Mouse (Mus musculus) spleen, adult 10 weeks (tissue): Measurements from ENCODE around the gene Tedc2. TPM values are rescaled to one million over a fixed set of nuclear protein-coding genes. Genes with fewer than 3 reads are reported as not detected.

Experiments used
- polyA plus RNA-seq: library from polyadenylated mRNA; stranded (reverse); fragments of 350-450 nt; fragmentation: Illumina TruSeq; extraction: RNeasy Lipid Tissue Mini Kit (QIAGEN cat#74804); gene quantifications from one replicate; pipeline ENCODE4 v1.2.3, GENCODE M21; 2015; ENCODE audit warnings: low replicate concordance; ENCODE audit not compliant: insufficient read depth

Gene Tedc2
- polyA plus RNA-seq: 5.4 TPM

GRCm38 (mm10) chr17:24220435-24221411 is at the start of gene Tedc2:
Tedc2 (minus strand) TSS chr17:24220851.

GRCm38 (mm10) chr17:24251320-24252069 is 30.8 kb upstream of the Tedc2 start, which contains the start of gene Ccnf:
Ccnf (minus strand) TSS chr17:24251484.

GRCm38 (mm10) chr17:24209043-24209915 is 11.4 kb downstream of the Tedc2 start, which contains the start of gene Ntn3:
Ntn3 (minus strand) TSS chr17:24209531.

GRCm38 (mm10) chr17:24205284-24205888 is 15.3 kb downstream of the Tedc2 start, which contains the start of gene Tbc1d24:
Tbc1d24 (minus strand) TSS chr17:24205562.

GRCm38 (mm10) chr17:24169317-24170065 is 51.2 kb downstream of the Tedc2 start, which contains the start of gene Atp6v0c:
Atp6v0c (minus strand) TSS chr17:24169702.

Other genes starting within 250 kb of the Tedc2 start
- 11.0 TPM for gene Prss30, start 240.3 kb downstream of the Tedc2 start, polyA plus RNA-seq
- gene Prss22, start 222.8 kb downstream of the Tedc2 start, polyA plus RNA-seq: not detected
- not detected for gene Prss27, start 182.7 kb downstream of the Tedc2 start, polyA plus RNA-seq
- 19.9 TPM for gene Kctd5, start 147.4 kb downstream of the Tedc2 start, polyA plus RNA-seq
- 44.5 TPM for gene Pdpk1, start 69.9 kb downstream of the Tedc2 start, polyA plus RNA-seq
- gene Amdhd2, start 57.1 kb downstream of the Tedc2 start, polyA plus RNA-seq: 10.0 TPM
- 93.7 TPM for gene Atp6v0c, start 51.1 kb downstream of the Tedc2 start, polyA plus RNA-seq
- 3.2 TPM for gene Tbc1d24, start 15.3 kb downstream of the Tedc2 start, polyA plus RNA-seq
- 0.25 TPM for gene Ntn3, start 11.3 kb downstream of the Tedc2 start, polyA plus RNA-seq
- 6.5 TPM for gene Ccnf, start 30.6 kb upstream of the Tedc2 start, polyA plus RNA-seq
- 0.91 TPM for gene Abca17, start 130.2 kb upstream of the Tedc2 start, polyA plus RNA-seq
- 26.4 TPM for gene Abca3, start 131.1 kb upstream of the Tedc2 start, polyA plus RNA-seq
- 110 TPM for gene Rnps1, start 193.7 kb upstream of the Tedc2 start, polyA plus RNA-seq
- gene Eci1, start 205.8 kb upstream of the Tedc2 start, polyA plus RNA-seq: 37.5 TPM
- 8.5 TPM for gene Dnase1l2, start 222.3 kb upstream of the Tedc2 start, polyA plus RNA-seq
- 22.7 TPM for gene E4f1, start 249.5 kb upstream of the Tedc2 start, polyA plus RNA-seq
- 18.8 TPM for gene Pgp, start 249.5 kb upstream of the Tedc2 start, polyA plus RNA-seq